Mouse (Mus musculus): ENCODE data around the gene Cdc42ep4. TPM values are rescaled to one million over a fixed set of nuclear protein-coding genes. Genes with fewer than 3 reads are reported as not detected.
A peak's percentile ranks its signal among the peaks of the same experiment; 100 is the strongest.

Gene Cdc42ep4
- total and polyA plus RNA-seq, 3 experiments: 10.8 to 38.6 (median 22.8) TPM

- Histone ChIP-seq H3K36me3 (replicated peaks) (peaks cover 31% of the 10 kb centered on the region), H3K9me3 (replicated peaks) (no peaks in the 10 kb centered on the region), H3K27me3 (ENCODE audit: insufficient read depth, low read length) (no peaks in the 10 kb centered on the region), H3K4me3 (ENCODE audit: low read depth, low read length) (peak overlapping the region; percentile 99; the same call in 1 of the 2 replicates), H3K4me1 (ENCODE audit: insufficient read depth, low read depth, low read length) (peaks cover 61% of the 10 kb centered on the region)
- no peak for ATAC-seq (ENCODE audit: extremely low read depth, insufficient number of reproducible peaks, low FRiP score, poor library complexity, severe bottlenecking)
- no peak for DNase-seq (ENCODE audit: low spot score)
- TF ChIP-seq POLR2AphosphoS5 (IDR thresholded peaks at IDR 0.05; ENCODE audit: insufficient replicate concordance, low read depth, low read length) (no peak), GATA1 (IDR thresholded peaks at IDR 0.05; ENCODE audit: borderline replicate concordance, low read length) (no peak), TAL1 (conservative IDR thresholded peaks at IDR 0.05; ENCODE audit: low read depth, low read length) (no peak), CTCF (IDR thresholded peaks at IDR 0.05; ENCODE audit: low read depth, low read length) (no peak)
Observed at GRCm38 (mm10) chr11:113681979-113682378, 69.7 kb downstream of the Cdc42ep4 start.

GRCm38 (mm10) chr11:113680954-113681353, 70.7 kb downstream of the Cdc42ep4 start:
- TF ChIP-seq GATA1 (IDR thresholded peaks at IDR 0.05; ENCODE audit: borderline replicate concordance, low read length): no peak
- peak; percentile 94 for TF ChIP-seq TAL1 (conservative IDR thresholded peaks at IDR 0.05; ENCODE audit: low read depth, low read length)
- peaks cover 35% of the 10 kb centered on the region for H3K36me3 ChIP-seq (replicated peaks)
- peak; percentile 52 for DNase-seq (ENCODE audit: low spot score)
- H3K9me3 ChIP-seq (replicated peaks): no peaks in the 10 kb centered on the region
- H3K27me3 ChIP-seq (ENCODE audit: insufficient read depth, low read length): no peaks in the 10 kb centered on the region
- H3K4me1 ChIP-seq (ENCODE audit: insufficient read depth, low read depth, low read length): peaks cover 58% of the 10 kb centered on the region
- peak overlapping the region; percentile 48; the same call in 1 of the 2 replicates for H3K4me3 ChIP-seq (ENCODE audit: low read depth, low read length)
- peak; percentile 74 for ATAC-seq (ENCODE audit: extremely low read depth, insufficient number of reproducible peaks, low FRiP score, poor library complexity, severe bottlenecking)

DNA sequence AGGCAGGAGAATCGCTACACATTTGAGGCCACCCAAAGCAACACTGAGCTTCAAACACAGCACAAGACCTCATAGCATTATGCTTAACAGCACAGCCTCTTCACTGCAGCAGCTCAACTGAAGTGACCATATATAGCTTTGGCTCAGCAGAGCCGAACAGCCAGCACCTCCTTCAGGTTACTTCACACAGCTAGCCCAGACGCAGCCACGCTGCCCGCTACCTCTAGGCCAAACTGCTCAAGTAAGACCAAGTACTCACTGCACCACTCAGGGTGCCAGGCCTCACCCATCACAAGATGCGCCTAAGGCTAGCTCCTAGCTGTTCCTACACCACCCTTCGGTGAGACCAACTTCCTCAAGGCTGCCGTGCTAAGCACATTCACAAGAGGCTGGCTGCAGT, 73.3 kb downstream of the Cdc42ep4 start:
- Histone ChIP-seq H3K27me3 (ENCODE audit: insufficient read depth, low read length) (no peaks in the 10 kb centered on the region), H3K4me1 (ENCODE audit: insufficient read depth, low read depth, low read length) (peaks cover 53% of the 10 kb centered on the region), H3K36me3 (replicated peaks) (peaks cover 60% of the 10 kb centered on the region), H3K9me3 (replicated peaks) (no peaks in the 10 kb centered on the region), H3K4me3 (ENCODE audit: low read depth, low read length) (peak overlapping the region; percentile 53; the same call in 1 of the 2 replicates)
- no peak for ATAC-seq (ENCODE audit: extremely low read depth, insufficient number of reproducible peaks, low FRiP score, poor library complexity, severe bottlenecking)
- TF ChIP-seq POLR2AphosphoS5 (IDR thresholded peaks at IDR 0.05; ENCODE audit: insufficient replicate concordance, low read depth, low read length) (no peak), CTCF (IDR thresholded peaks at IDR 0.05; ENCODE audit: low read depth, low read length) (no peak)
- no peak for DNase-seq (ENCODE audit: low spot score)

DNA sequence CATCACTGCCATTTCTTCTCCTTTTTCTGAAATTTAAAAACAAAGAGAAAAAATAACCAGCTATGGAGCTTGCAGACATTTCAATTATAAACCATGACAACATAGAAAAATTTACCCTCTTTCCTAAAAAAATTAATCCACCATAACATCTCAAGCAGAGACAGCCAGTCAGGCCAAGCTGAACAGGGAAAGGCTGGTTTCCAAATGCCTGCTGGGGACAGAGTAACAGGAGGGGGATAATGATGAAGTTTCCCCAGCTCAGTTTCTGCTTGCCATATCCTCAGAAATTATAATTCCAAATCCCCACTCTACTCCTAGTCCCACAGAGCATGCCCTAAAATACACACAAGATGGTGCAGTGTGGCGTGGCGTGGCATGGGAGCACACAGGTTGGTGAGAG, 74.3 kb downstream of the Cdc42ep4 start:
- peaks cover 68% of the 10 kb centered on the region for H3K36me3 ChIP-seq (replicated peaks)
- ATAC-seq (ENCODE audit: extremely low read depth, insufficient number of reproducible peaks, low FRiP score, poor library complexity, severe bottlenecking) (no peak), DNase-seq (ENCODE audit: low spot score) (no peak)
- no peak for TF ChIP-seq GATA1 (IDR thresholded peaks at IDR 0.05; ENCODE audit: borderline replicate concordance, low read length)
- no peak for TF ChIP-seq CTCF (IDR thresholded peaks at IDR 0.05; ENCODE audit: low read depth, low read length)
- no peak for TF ChIP-seq TAL1 (conservative IDR thresholded peaks at IDR 0.05; ENCODE audit: low read depth, low read length)
- TF ChIP-seq POLR2AphosphoS5 (IDR thresholded peaks at IDR 0.05; ENCODE audit: insufficient replicate concordance, low read depth, low read length): no peak
- no peak for TF ChIP-seq GATA2 (IDR thresholded peaks at IDR 0.05; ENCODE audit: borderline replicate concordance, low read depth, low read length)
- peaks cover 53% of the 10 kb centered on the region for H3K4me1 ChIP-seq (ENCODE audit: insufficient read depth, low read depth, low read length)
- H3K27me3 ChIP-seq (ENCODE audit: insufficient read depth, low read length): no peaks in the 10 kb centered on the region
- H3K9me3 ChIP-seq (replicated peaks): no peaks in the 10 kb centered on the region
- H3K4me3 ChIP-seq (ENCODE audit: low read depth, low read length): no peak overlapping the region

Other genes with a start within 250 kb of the Cdc42ep4 start
- gene Sstr2, start 132.5 kb downstream of the Cdc42ep4 start, total RNA-seq (2014; fragmentation: Nextera tagmentation): not detected in 2 replicates
- 0.16 TPM in 1 of 2 replicates, not detected in the other for gene Sstr2, start 132.5 kb downstream of the Cdc42ep4 start, total RNA-seq (2017)
- not detected in 2 replicates for gene Sstr2, start 132.5 kb downstream of the Cdc42ep4 start, polyA plus RNA-seq (2012)
- 22.4 and 33.4 TPM in 2 replicates for gene Cog1, start 102.7 kb downstream of the Cdc42ep4 start, total RNA-seq (2014; fragmentation: Nextera tagmentation)
- 23.9 and 30.9 TPM in 2 replicates for gene Cog1, start 102.7 kb downstream of the Cdc42ep4 start, total RNA-seq (2017)
- 29.1 and 33.3 TPM in 2 replicates for gene Cog1, start 102.7 kb downstream of the Cdc42ep4 start, polyA plus RNA-seq (2012)
- gene Slc39a11, start 101.8 kb downstream of the Cdc42ep4 start, total RNA-seq (2014; fragmentation: Nextera tagmentation): 4.7 and 5.3 TPM in 2 replicates
- gene Slc39a11, start 101.8 kb downstream of the Cdc42ep4 start, total RNA-seq (2017): 4.9 and 5.0 TPM in 2 replicates
- 9.9 and 11.9 TPM in 2 replicates for gene Slc39a11, start 101.8 kb downstream of the Cdc42ep4 start, polyA plus RNA-seq (2012)
- 43.8 and 44.1 TPM in 2 replicates for gene Fam104a, start 67.7 kb downstream of the Cdc42ep4 start, total RNA-seq (2014; fragmentation: Nextera tagmentation)
- 35.8 and 35.9 TPM in 2 replicates for gene Fam104a, start 67.7 kb downstream of the Cdc42ep4 start, total RNA-seq (2017)
- gene Fam104a, start 67.7 kb downstream of the Cdc42ep4 start, polyA plus RNA-seq (2012): 111 and 150 TPM in 2 replicates
- 14.9 and 20.2 TPM in 2 replicates for gene D11Wsu47e, start 67.5 kb downstream of the Cdc42ep4 start, total RNA-seq (2014; fragmentation: Nextera tagmentation)
- gene D11Wsu47e, start 67.5 kb downstream of the Cdc42ep4 start, total RNA-seq (2017): 14.0 and 16.1 TPM in 2 replicates
- gene D11Wsu47e, start 67.5 kb downstream of the Cdc42ep4 start, polyA plus RNA-seq (2012): 6.5 and 7.0 TPM in 2 replicates
- gene Cpsf4l, start 41.9 kb downstream of the Cdc42ep4 start, total RNA-seq (2014; fragmentation: Nextera tagmentation): not detected in 2 replicates
- gene Cpsf4l, start 41.9 kb downstream of the Cdc42ep4 start, total RNA-seq (2017): not detected in 2 replicates
- gene Cpsf4l, start 41.9 kb downstream of the Cdc42ep4 start, polyA plus RNA-seq (2012): not detected in 2 replicates